Mouse (Mus musculus): ENCODE data around the gene Ablim2. TPM values are rescaled to one million over a fixed set of nuclear protein-coding genes. Genes with fewer than 3 reads are reported as not detected.

Ablim2 gene
- total RNA-seq, 1 experiment = 1.6 TPM

GRCm38 (mm10) chr5:35755131-35755733 lies 2.4 kb upstream of the Ablim2 start:
- H3K4me3 ChIP-seq (ENCODE audit: insufficient read depth in 1 of 2, low read depth in 1 of 2, low read length in 2 of 2, poor library complexity in 1 of 2, severe bottlenecking in 1 of 2) = peak overlapping the region in 1 of 2 experiments; percentile 5; a peak in 1 of 4 replicates
- in situ Hi-C loops (cut with MboI; ENCODE audit: low sequenced_read_pairs in 2 of 2, unreplicated experiment in 2 of 2) = no loop called here

GRCm38 (mm10) chr5:35756020-35756419 lies 1.7 kb upstream of the Ablim2 start:
- Histone ChIP-seq H3K27ac (ENCODE audit: insufficient read depth, low read depth, low read length, poor library complexity, severe bottlenecking) (no peak overlapping the region), H3K4me1 (ENCODE audit: control insufficient read depth in 2 of 2, insufficient read depth in 2 of 2, low read length in 2 of 2, poor library complexity in 1 of 2) (peaks cover 3 to 10% of the 10 kb centered on the region in 2 experiments; a peak in 2 of 4 replicates), H3K9ac (ENCODE audit: insufficient read depth, low read depth, low read length, poor library complexity, severe bottlenecking) (no peak overlapping the region), H3K4me3 (ENCODE audit: insufficient read depth in 1 of 2, low read depth in 1 of 2, low read length in 2 of 2, poor library complexity in 1 of 2, severe bottlenecking in 1 of 2) (no peak overlapping the region), H3K36me3 (ENCODE audit: control insufficient read depth, insufficient read depth, low read length, poor library complexity, severe bottlenecking) (no peaks in the 10 kb centered on the region), H3K9me3 (ENCODE audit: control insufficient read depth, insufficient read depth, low read depth, low read length) (no peaks in the 10 kb centered on the region)
- no peak for DNase-seq (ENCODE audit: low read depth, low spot score)
- TF ChIP-seq HCFC1 (IDR thresholded peaks at IDR 0.05; ENCODE audit: borderline replicate concordance, insufficient read depth, low read length) (no peak), CHD2 (IDR thresholded peaks at IDR 0.05; ENCODE audit: low read depth, low read length) (no peak), ZNF384 (IDR thresholded peaks at IDR 0.05; ENCODE audit: low read depth, low read length) (no peak), ZC3H11A (IDR thresholded peaks at IDR 0.05; ENCODE audit: borderline replicate concordance, low read depth, low read length) (no peak), MAFK (IDR thresholded peaks at IDR 0.05; ENCODE audit: insufficient read depth, low read depth, low read length) (no peak)
- in situ Hi-C loops (cut with MboI; ENCODE audit: low sequenced_read_pairs in 2 of 2, unreplicated experiment in 2 of 2) = no loop called here

More at GRCm38 (mm10) chr5:35755131-35755733, 2.4 kb upstream of the Ablim2 start:
- Histone ChIP-seq H3K4me1 (ENCODE audit: control insufficient read depth in 2 of 2, insufficient read depth in 2 of 2, low read length in 2 of 2, poor library complexity in 1 of 2) (peaks cover 3 to 10% of the 10 kb centered on the region in 2 experiments; a peak in 2 of 4 replicates), H3K9me3 (ENCODE audit: control insufficient read depth, insufficient read depth, low read depth, low read length) (no peaks in the 10 kb centered on the region), H3K36me3 (ENCODE audit: control insufficient read depth, insufficient read depth, low read length, poor library complexity, severe bottlenecking) (no peaks in the 10 kb centered on the region), H3K9ac (ENCODE audit: insufficient read depth, low read depth, low read length, poor library complexity, severe bottlenecking) (no peak overlapping the region; the same call in 1 of the 2 replicates), H3K27ac (ENCODE audit: insufficient read depth, low read depth, low read length, poor library complexity, severe bottlenecking) (no peak overlapping the region)
- TF ChIP-seq HCFC1 (IDR thresholded peaks at IDR 0.05; ENCODE audit: borderline replicate concordance, insufficient read depth, low read length) (peak; percentile 47; the same call in 1 of the 2 replicates), ZNF384 (IDR thresholded peaks at IDR 0.05; ENCODE audit: low read depth, low read length) (no peak), MAFK (IDR thresholded peaks at IDR 0.05; ENCODE audit: insufficient read depth, low read depth, low read length) (peak; percentile 53; the same call in 1 of the 2 replicates), ZC3H11A (IDR thresholded peaks at IDR 0.05; ENCODE audit: borderline replicate concordance, low read depth, low read length) (peak; percentile 53; the same call in 1 of the 2 replicates), CHD2 (IDR thresholded peaks at IDR 0.05; ENCODE audit: low read depth, low read length) (no peak)
- peak; percentile 91 for DNase-seq (ENCODE audit: low read depth, low spot score)

GRCm38 (mm10) chr5:35756997-35757638 lies 562 bp upstream of the Ablim2 start:
- H3K27ac ChIP-seq (ENCODE audit: insufficient read depth, low read depth, low read length, poor library complexity, severe bottlenecking) = no peak overlapping the region
- peaks cover 3 to 10% of the 10 kb centered on the region in 2 experiments; a peak in 2 of 4 replicates for H3K4me1 ChIP-seq (ENCODE audit: control insufficient read depth in 2 of 2, insufficient read depth in 2 of 2, low read length in 2 of 2, poor library complexity in 1 of 2)
- H3K4me3 ChIP-seq (ENCODE audit: insufficient read depth in 1 of 2, low read depth in 1 of 2, low read length in 2 of 2, poor library complexity in 1 of 2, severe bottlenecking in 1 of 2) = peak overlapping the region; percentile 16 to 88
- no peak for TF ChIP-seq ZC3H11A (IDR thresholded peaks at IDR 0.05; ENCODE audit: borderline replicate concordance, low read depth, low read length)
- TF ChIP-seq MAFK (IDR thresholded peaks at IDR 0.05; ENCODE audit: insufficient read depth, low read depth, low read length) = no peak
- no peak for TF ChIP-seq ZNF384 (IDR thresholded peaks at IDR 0.05; ENCODE audit: low read depth, low read length)
- no peak for TF ChIP-seq HCFC1 (IDR thresholded peaks at IDR 0.05; ENCODE audit: borderline replicate concordance, insufficient read depth, low read length)
- TF ChIP-seq CHD2 (IDR thresholded peaks at IDR 0.05; ENCODE audit: low read depth, low read length) = no peak
- DNase-seq (ENCODE audit: low read depth, low spot score) = no peak
- peak overlapping the region; percentile 12; the same call in 1 of the 2 replicates for H3K9ac ChIP-seq (ENCODE audit: insufficient read depth, low read depth, low read length, poor library complexity, severe bottlenecking)
- in situ Hi-C loops (cut with MboI; ENCODE audit: low sequenced_read_pairs in 2 of 2, unreplicated experiment in 2 of 2) = no loop called here
- H3K9me3 ChIP-seq (ENCODE audit: control insufficient read depth, insufficient read depth, low read depth, low read length) = no peaks in the 10 kb centered on the region
- H3K36me3 ChIP-seq (ENCODE audit: control insufficient read depth, insufficient read depth, low read length, poor library complexity, severe bottlenecking) = no peaks in the 10 kb centered on the region

GRCm38 (mm10) chr5:35758081-35759053 lies 687 bp downstream of the Ablim2 start:
- in situ Hi-C loops (cut with MboI; ENCODE audit: low sequenced_read_pairs in 2 of 2, unreplicated experiment in 2 of 2) = no loop called here
- no peaks in the 10 kb centered on the region for H3K36me3 ChIP-seq (ENCODE audit: control insufficient read depth, insufficient read depth, low read length, poor library complexity, severe bottlenecking)
- DNase-seq (ENCODE audit: low read depth, low spot score) = no peak
- peak overlapping the region; percentile 75 for H3K9ac ChIP-seq (ENCODE audit: insufficient read depth, low read depth, low read length, poor library complexity, severe bottlenecking)
- no peak overlapping the region for H3K27ac ChIP-seq (ENCODE audit: insufficient read depth, low read depth, low read length, poor library complexity, severe bottlenecking)
- peaks cover 3 to 10% of the 10 kb centered on the region in 2 experiments; a peak in 2 of 4 replicates for H3K4me1 ChIP-seq (ENCODE audit: control insufficient read depth in 2 of 2, insufficient read depth in 2 of 2, low read length in 2 of 2, poor library complexity in 1 of 2)
- no peaks in the 10 kb centered on the region for H3K9me3 ChIP-seq (ENCODE audit: control insufficient read depth, insufficient read depth, low read depth, low read length)
- TF ChIP-seq HCFC1 (IDR thresholded peaks at IDR 0.05; ENCODE audit: borderline replicate concordance, insufficient read depth, low read length) (no peak), ZNF384 (IDR thresholded peaks at IDR 0.05; ENCODE audit: low read depth, low read length) (no peak), CHD2 (IDR thresholded peaks at IDR 0.05; ENCODE audit: low read depth, low read length) (no peak), MAFK (IDR thresholded peaks at IDR 0.05; ENCODE audit: insufficient read depth, low read depth, low read length) (no peak)
- peak overlapping the region; percentile 92 to 95 for H3K4me3 ChIP-seq (ENCODE audit: insufficient read depth in 1 of 2, low read depth in 1 of 2, low read length in 2 of 2, poor library complexity in 1 of 2, severe bottlenecking in 1 of 2)
